Mouse (Mus musculus): Measurements from ENCODE around the gene Chrnb1.

The Chrnb1 gene

DNA sequence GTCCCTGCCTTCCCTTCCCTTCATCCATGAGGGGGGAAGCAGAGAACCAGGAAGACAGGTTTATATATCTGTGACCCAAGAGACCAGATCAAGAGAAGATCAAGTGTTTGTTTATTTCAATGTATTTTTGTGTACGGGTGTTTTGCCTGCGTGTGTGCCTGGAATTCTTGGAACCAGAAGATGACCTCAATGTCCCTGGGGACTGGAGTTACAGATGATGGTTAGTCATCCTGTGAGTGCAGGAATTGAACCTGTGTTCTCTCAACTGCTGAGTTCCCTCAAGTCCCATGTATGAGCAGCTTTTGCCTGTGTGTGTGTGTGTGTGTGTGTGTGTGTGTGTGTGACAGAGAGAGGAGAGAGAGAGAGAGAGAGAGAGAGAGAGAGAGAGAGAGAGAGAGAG is 11.9 kb upstream of the Chrnb1 start:
- in situ Hi-C loops (cut with MboI; ENCODE audit: low pct_unique_long_range_greater_than_20kb in 1 of 2, low sequenced_read_pairs in 2 of 2, unreplicated experiment in 1 of 2) = loop anchor here in 1 of 2 experiments (5.0 kb wide), 1 partner anchor 70 kb away; the partner anchor contains the start of gene Tmem95

DNA sequence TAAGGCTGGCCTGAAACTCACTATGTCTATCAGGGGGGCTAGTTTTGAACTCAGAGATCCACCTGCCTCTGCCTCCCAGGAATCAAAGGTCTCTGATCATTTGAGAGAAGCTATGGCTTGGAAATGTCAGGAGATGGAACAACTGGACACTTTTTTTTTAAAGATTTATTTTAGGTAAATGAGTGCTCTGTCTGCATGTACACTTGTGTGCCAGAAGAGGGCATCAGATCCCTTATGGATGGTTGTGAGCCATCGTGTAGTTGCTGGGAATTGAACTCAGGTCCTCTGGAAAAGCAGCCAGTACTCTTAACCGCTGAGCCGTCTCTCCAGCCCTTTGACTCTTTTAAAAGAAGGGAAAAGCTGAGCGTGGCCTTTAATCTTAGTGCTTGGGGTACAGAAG is 10.6 kb upstream of the Chrnb1 start:
- in situ Hi-C loops (cut with MboI; ENCODE audit: low pct_unique_long_range_greater_than_20kb in 1 of 2, low sequenced_read_pairs in 2 of 2, unreplicated experiment in 1 of 2) = loop anchor here in 1 of 2 experiments (5.0 kb wide), 1 partner anchor 71 kb away; the partner anchor contains the start of gene Tmem95

DNA sequence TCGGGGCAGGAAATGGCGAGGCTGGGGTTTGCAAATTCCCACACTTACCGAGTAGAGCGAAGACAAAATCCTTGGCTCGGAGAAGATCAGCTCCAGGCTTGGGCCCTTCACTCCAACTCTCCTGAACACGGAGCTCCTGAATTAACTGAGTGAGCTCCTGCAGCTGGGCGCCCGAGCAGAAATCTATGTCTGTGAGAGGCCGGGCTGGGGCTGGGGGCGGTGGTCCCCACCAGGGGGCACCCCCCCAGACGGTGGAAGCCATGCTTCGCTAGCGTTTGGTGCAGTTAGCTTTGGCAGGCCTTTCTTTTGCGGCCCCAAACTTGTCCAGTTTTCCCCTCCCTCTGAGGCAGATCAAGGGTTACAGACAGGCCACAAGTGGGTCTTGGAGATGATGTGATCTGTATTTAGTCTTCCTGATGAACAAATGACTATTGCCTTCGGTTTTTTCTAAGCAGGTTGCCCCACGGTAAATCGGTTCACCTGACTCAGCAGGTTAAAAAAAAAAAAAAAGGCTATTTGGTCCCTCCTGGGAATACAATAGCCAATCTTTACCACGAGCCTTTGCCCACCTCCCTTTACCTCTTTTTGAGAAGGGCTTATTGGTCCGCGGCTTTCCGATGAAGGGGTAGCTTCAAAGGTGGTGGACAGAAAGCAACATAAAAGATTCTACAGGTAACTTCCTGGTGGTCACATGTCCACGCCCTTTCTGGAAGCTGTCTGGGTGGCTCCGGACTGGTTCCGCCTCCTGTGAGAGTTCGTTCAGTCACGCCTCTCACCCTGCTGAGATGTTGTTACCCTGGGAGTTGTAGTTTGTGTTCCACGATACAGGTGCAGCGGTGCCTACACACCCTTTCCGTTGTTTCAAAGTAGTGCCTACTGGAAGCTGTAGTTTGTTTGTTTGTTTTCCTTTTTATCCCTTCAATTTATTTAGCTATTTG is 9.5 kb upstream of the Chrnb1 start, which contains the start of gene Tmem102:
Tmem102 (minus strand) TSS at position 653 of the 938 bp plus-strand sequence.
- in situ Hi-C loops (cut with MboI; ENCODE audit: low pct_unique_long_range_greater_than_20kb in 1 of 2, low sequenced_read_pairs in 2 of 2, unreplicated experiment in 1 of 2) = loop anchor here in 1 of 2 experiments (5.0 kb wide), 1 partner anchor 72 kb away; the partner anchor contains the start of gene Tmem95

DNA sequence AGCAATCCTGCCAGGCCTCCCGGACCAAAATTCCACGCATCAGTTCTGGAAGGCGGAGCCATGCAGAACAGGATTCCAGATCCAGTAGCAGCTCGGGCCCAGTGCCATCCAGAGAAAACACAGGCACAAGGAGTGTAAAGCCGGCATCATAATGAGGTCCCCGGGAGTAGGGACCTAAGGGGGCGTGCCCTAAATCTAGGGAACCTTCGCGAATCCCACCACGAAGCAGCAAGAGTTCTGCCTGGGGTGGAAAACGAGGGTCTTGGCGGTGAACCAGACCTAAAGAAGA is 8.9 kb upstream of the Chrnb1 start:
- in situ Hi-C loops (cut with MboI; ENCODE audit: low pct_unique_long_range_greater_than_20kb in 1 of 2, low sequenced_read_pairs in 2 of 2, unreplicated experiment in 1 of 2) = no loop called here

GRCm38 (mm10) chr11:69803786-69804651 is 8.3 kb upstream of the Chrnb1 start:
- in situ Hi-C loops (cut with MboI; ENCODE audit: low pct_unique_long_range_greater_than_20kb in 1 of 2, low sequenced_read_pairs in 2 of 2, unreplicated experiment in 1 of 2) = no loop called here

DNA sequence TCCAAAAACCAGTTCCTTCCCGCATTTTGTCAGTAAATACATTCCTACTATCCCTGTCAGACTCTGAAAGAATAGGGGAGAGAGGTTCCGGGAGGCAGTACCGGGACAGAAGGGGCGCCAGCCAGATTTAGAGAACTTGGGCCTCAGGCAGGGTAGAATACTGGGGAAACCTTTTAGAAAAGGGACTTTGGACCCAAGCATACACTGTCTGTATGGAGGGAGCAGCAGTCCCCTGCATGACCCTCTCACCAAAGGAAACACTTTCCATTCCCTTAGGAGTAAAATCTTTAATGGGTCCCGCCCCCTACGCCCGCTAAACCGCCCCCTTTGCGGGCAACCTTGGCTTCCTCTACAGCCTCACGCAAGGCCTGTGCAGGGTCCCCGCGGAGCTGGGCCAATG is 7.6 kb upstream of the Chrnb1 start:
- in situ Hi-C loops (cut with MboI; ENCODE audit: low pct_unique_long_range_greater_than_20kb in 1 of 2, low sequenced_read_pairs in 2 of 2, unreplicated experiment in 1 of 2) = no loop called here

GRCm38 (mm10) chr11:69802648-69803105 is 6.9 kb upstream of the Chrnb1 start:
- in situ Hi-C loops (cut with MboI; ENCODE audit: low pct_unique_long_range_greater_than_20kb in 1 of 2, low sequenced_read_pairs in 2 of 2, unreplicated experiment in 1 of 2) = no loop called here

DNA sequence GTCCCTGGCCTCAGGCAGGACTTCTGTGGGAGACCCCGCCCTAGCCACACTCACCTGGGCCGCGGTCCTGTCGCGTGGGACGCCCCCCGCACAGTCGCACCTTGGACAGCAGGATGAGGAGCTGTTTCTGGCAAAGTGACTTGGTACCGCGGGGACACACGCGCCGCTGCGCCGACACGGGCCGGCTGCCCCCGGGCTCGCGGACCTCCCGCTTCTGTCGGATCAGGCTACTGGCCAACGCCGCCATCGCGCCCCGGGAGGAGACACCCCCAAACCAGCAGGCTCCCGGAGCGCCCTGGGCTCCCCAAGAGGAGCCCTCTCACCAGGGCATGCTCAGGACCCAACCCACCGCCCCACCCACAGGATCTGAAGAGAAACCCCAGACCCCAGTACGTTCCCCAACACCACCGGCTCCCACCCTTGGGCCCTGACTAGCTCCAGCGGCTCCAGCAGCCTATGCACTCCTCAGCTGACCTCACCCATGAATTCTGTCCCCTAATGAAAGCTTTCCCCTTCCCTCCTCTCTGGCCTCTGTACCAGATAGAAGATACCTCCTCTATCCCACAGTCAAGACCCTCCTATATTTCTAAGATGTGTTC is 5.7 kb upstream of the Chrnb1 start, which contains the start of gene Fgf11:
Fgf11 (minus strand) TSS at position 479 of the 599 bp plus-strand sequence.
- in situ Hi-C loops (cut with MboI; ENCODE audit: low pct_unique_long_range_greater_than_20kb in 1 of 2, low sequenced_read_pairs in 2 of 2, unreplicated experiment in 1 of 2) = no loop called here

DNA sequence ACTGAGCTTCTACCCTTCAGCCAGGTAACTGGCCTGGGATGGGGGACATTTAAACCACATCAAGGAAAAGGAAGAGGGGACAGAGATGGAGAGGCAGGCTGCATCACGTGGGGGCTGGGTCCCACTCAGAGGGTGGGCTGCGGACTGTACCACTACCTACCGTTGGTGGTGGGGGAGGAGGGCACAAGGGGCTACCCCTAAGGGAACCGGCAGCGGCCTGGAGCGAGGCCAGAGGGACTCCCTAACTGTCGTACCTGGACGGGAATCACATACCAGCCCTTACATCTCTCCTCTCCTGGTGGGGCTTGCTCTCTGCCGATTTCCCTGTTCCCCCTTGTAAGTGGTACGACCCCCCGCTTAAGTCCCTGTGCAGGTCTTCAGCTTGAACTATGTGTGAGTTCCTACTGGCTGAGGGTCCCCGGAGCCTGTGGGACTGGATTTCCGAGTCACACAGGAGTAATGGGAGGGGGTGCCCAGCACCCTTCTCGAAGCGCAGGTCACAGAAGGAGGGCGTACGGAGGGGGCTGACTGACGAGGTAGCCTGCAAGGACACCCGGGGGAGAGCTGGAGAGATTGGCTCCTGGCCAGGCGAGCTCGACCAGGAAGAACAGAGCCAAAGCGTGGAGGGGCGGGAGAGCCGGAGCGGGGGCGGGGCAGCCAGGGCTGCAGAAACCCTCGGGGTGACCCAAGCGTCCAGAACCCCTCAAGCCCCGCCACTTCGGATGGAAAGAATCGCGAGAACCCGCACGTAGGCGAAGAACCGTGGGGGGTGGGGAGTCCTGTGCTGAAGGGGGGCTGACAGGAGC is 4.9 kb upstream of the Chrnb1 start:
- in situ Hi-C loops (cut with MboI; ENCODE audit: low pct_unique_long_range_greater_than_20kb in 1 of 2, low sequenced_read_pairs in 2 of 2, unreplicated experiment in 1 of 2) = no loop called here

GRCm38 (mm10) chr11:69800138-69800391 is 4.3 kb upstream of the Chrnb1 start:
- in situ Hi-C loops (cut with MboI; ENCODE audit: low pct_unique_long_range_greater_than_20kb in 1 of 2, low sequenced_read_pairs in 2 of 2, unreplicated experiment in 1 of 2) = no loop called here

GRCm38 (mm10) chr11:69799394-69800137 is 3.8 kb upstream of the Chrnb1 start:
- in situ Hi-C loops (cut with MboI; ENCODE audit: low pct_unique_long_range_greater_than_20kb in 1 of 2, low sequenced_read_pairs in 2 of 2, unreplicated experiment in 1 of 2) = no loop called here

DNA sequence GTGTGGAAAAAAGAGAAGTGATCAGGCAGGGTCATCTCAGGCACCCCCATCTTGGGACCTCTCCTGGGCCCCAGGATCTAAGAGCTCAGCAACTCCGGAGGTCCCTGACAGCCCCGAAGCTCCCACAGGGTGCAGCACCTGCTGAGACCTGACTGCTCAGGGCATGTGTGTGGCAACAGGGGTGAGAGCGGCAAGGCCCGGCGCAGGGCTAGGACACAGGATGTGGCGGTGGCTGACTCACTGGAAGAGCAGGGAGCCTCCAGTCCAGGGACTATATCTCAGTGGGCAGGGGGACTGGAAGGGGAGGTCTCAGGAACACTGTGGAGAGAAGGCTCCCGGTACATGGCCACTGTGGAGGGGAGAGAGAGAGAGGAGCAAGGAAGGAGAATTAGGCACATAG is 2.2 kb upstream of the Chrnb1 start:
- in situ Hi-C loops (cut with MboI; ENCODE audit: low pct_unique_long_range_greater_than_20kb in 1 of 2, low sequenced_read_pairs in 2 of 2, unreplicated experiment in 1 of 2) = no loop called here

DNA sequence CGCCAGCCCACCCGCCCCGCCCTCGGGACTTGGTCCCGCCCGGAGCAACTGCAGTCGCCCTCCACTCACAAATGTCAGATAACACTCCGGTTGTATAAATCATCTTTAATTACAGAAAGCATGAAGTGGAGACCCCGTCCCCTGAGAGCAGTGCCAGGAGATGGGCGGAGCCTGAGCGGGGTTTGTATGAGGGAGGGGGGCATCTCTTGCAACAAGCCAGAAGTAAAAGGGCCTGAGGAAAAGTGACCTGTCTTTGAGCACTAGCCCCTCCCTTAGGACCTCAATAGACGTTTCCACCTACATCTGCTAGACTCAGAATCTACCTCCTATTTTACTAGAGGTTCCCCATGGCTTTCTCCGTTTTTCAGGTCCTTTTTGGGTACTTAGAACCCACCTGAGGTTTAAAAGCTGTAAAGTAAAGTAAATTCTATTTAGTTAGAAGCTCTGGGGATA is 266 bp upstream of the Chrnb1 start:
- in situ Hi-C loops (cut with MboI; ENCODE audit: low pct_unique_long_range_greater_than_20kb in 1 of 2, low sequenced_read_pairs in 2 of 2, unreplicated experiment in 1 of 2) = no loop called here

DNA sequence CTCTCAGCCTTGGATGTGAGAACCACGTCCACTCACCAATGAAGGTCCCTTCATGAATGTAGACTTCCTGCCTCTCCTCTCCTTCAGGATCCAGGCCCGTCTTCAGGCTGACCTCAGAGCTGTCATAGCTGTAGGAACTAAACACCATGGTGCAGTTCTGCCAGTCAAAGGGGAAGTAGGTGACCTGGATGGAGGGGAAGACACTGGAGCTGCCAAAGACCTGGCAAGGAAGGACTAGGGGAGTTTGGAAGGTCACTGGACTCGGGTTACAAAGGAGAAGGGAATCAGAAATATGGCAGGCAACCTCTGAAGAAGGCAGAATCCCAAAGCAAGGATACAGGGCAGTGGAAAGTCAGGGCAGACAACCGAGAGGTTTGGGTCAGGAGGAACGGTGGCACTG is 2.3 kb downstream of the Chrnb1 start:
- in situ Hi-C loops (cut with MboI; ENCODE audit: low pct_unique_long_range_greater_than_20kb in 1 of 2, low sequenced_read_pairs in 2 of 2, unreplicated experiment in 1 of 2) = no loop called here

GRCm38 (mm10) chr11:69791420-69791819 is 4.3 kb downstream of the Chrnb1 start:
- in situ Hi-C loops (cut with MboI; ENCODE audit: low pct_unique_long_range_greater_than_20kb in 1 of 2, low sequenced_read_pairs in 2 of 2, unreplicated experiment in 1 of 2) = no loop called here

DNA sequence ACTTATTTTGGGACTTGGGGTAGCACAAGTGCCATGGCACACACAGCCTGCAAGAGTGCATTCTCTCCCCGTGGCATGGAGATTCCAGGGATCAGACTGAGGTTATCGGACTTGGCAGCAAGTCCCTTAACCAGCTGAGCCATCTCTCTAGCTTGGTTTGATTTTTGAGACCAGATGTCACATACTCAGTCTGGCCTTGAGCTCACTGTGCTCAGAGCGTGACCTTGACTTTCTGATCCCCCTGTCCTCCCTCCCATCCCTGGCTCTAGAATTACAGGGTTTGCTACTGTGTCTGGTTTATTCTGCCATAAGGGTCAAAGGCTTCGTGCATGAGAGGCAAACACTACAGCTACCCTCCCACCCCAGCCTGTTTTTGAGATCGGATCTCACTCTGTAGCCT is 6.3 kb downstream of the Chrnb1 start:
- in situ Hi-C loops (cut with MboI; ENCODE audit: low pct_unique_long_range_greater_than_20kb in 1 of 2, low sequenced_read_pairs in 2 of 2, unreplicated experiment in 1 of 2) = no loop called here

- in situ Hi-C loops (cut with MboI; ENCODE audit: low pct_unique_long_range_greater_than_20kb in 1 of 2, low sequenced_read_pairs in 2 of 2, unreplicated experiment in 1 of 2) = no loop called here
Observed at GRCm38 (mm10) chr11:69787306-69787705, 8.4 kb downstream of the Chrnb1 start.

All from mouse embryonic stem cell (cell line).